Mouse (Mus musculus) heart, postnatal 10 days (tissue): ENCODE measurements around the gene Pomgnt2. TPM values are rescaled to one million over a fixed set of nuclear protein-coding genes. Genes with fewer than 3 reads are reported as not detected.
A peak's percentile ranks its signal among the peaks of the same experiment; 100 is the strongest.

Experiments used
- DNase-seq, 2 experiments: peaks; one replicate each; pipeline ENCODE4 v3.0.0; 2021
- intact Hi-C: fragments of 180-260 bp; cut with DNase I; formaldehyde crosslinking; loops from one replicate; pipeline ENCODE4 v1.15.1; 2025
- total RNA-seq, 2 experiments: library from RNA; stranded (reverse); gene quantifications; 2 replicates each; pipeline ENCODE4 v1.2.3; 2021

Pomgnt2 gene
- total RNA-seq, 2 experiments from 2014 or later, result 7.1 to 7.6 TPM

- DNase-seq, result peak; percentile 81 to 90
- intact Hi-C loops, result loop anchor here (2.0 kb wide), 1 partner anchor 65 kb away; no protein-coding TSS in a partner anchor
Observed at GRCm38 (mm10) chr9:122014241-122014667, 17.3 kb upstream of the Pomgnt2 start.

GRCm38 (mm10) chr9:122013629-122014028 lies 16.7 kb upstream of the Pomgnt2 start:
- no peak for DNase-seq
- intact Hi-C loops, result loop anchor here (2.0 kb wide), 1 partner anchor 65 kb away; no protein-coding TSS in a partner anchor

GRCm38 (mm10) chr9:122012816-122013215 lies 15.9 kb upstream of the Pomgnt2 start:
- intact Hi-C loops, result no loop called here
- DNase-seq, result no peak

- DNase-seq, result no peak
- intact Hi-C loops, result no loop called here
Observed at GRCm38 (mm10) chr9:122010751-122011150, 13.8 kb upstream of the Pomgnt2 start.

GRCm38 (mm10) chr9:122008876-122009275 lies 12.0 kb upstream of the Pomgnt2 start:
- intact Hi-C loops, result no loop called here
- no peak for DNase-seq

- intact Hi-C loops, result no loop called here
- peak in 1 of 2 experiments; percentile 74 for DNase-seq
Observed at GRCm38 (mm10) chr9:122006609-122007008, 9.7 kb upstream of the Pomgnt2 start.

- no peak for DNase-seq
- intact Hi-C loops, result no loop called here
Observed at GRCm38 (mm10) chr9:122006175-122006574, 9.3 kb upstream of the Pomgnt2 start.

- intact Hi-C loops, result no loop called here
- no peak for DNase-seq
Observed at GRCm38 (mm10) chr9:121997978-121998377, 1.1 kb upstream of the Pomgnt2 start.

- intact Hi-C loops, result no loop called here
- DNase-seq, result peak; percentile 88 to 90
Observed at GRCm38 (mm10) chr9:121995508-121996131, 1.3 kb downstream of the Pomgnt2 start.

GRCm38 (mm10) chr9:121995077-121995476 lies 1.8 kb downstream of the Pomgnt2 start:
- intact Hi-C loops, result no loop called here
- DNase-seq, result no peak

GRCm38 (mm10) chr9:121993047-121993446 lies 3.9 kb downstream of the Pomgnt2 start:
- intact Hi-C loops, result no loop called here
- DNase-seq, result no peak

GRCm38 (mm10) chr9:121991041-121991440 lies 5.9 kb downstream of the Pomgnt2 start:
- intact Hi-C loops, result no loop called here
- DNase-seq, result no peak

GRCm38 (mm10) chr9:121989536-121989935 lies 7.4 kb downstream of the Pomgnt2 start:
- intact Hi-C loops, result loop anchor here (5.0 kb wide), 1 partner anchor 157 kb away; no protein-coding TSS in a partner anchor
- DNase-seq, result no peak

GRCm38 (mm10) chr9:121988910-121989309 lies 8.0 kb downstream of the Pomgnt2 start:
- intact Hi-C loops, result loop anchor here (5.0 kb wide), 1 partner anchor 157 kb away; no protein-coding TSS in a partner anchor
- no peak for DNase-seq

GRCm38 (mm10) chr9:121984465-121985461 lies 12.1 kb downstream of the Pomgnt2 start:
- peak; percentile 76 to 88 for DNase-seq
- intact Hi-C loops, result loop anchor here (1.0 to 5.0 kb wide), 4 partner anchors 37 to 152 kb away; no protein-coding TSS in a partner anchor

- DNase-seq, result peak; percentile 74 to 87
- intact Hi-C loops, result no loop called here
Observed at GRCm38 (mm10) chr9:121983504-121983903, 13.4 kb downstream of the Pomgnt2 start.

GRCm38 (mm10) chr9:121982665-121983064 lies 14.2 kb downstream of the Pomgnt2 start:
- intact Hi-C loops, result no loop called here
- DNase-seq, result no peak

GRCm38 (mm10) chr9:121982214-121982613 lies 14.7 kb downstream of the Pomgnt2 start:
- DNase-seq, result no peak
- intact Hi-C loops, result no loop called here

GRCm38 (mm10) chr9:121981466-121982105 lies 15.3 kb downstream of the Pomgnt2 start:
- no peak for DNase-seq
- intact Hi-C loops, result no loop called here

- DNase-seq, result no peak
- intact Hi-C loops, result no loop called here
Observed at GRCm38 (mm10) chr9:121981046-121981445, 15.9 kb downstream of the Pomgnt2 start.

- DNase-seq, result no peak
Observed at GRCm38 (mm10) chr9:121975321-121975720, 21.6 kb downstream of the Pomgnt2 start.

More at GRCm38 (mm10) chr9:121975321-121975720, 21.6 kb downstream of the Pomgnt2 start:
- intact Hi-C loops, result no loop called here
